Mouse (Mus musculus) cerebellum, postnatal 10 days (tissue): ENCODE results near the gene Gm2832.
"Not testable (repeated sequence)": the region's sequence is repeated elsewhere in the genome, so short reads cannot be mapped to it uniquely, and the experiment has no call there.

Experiments used
- DNase-seq, 2 experiments: peaks; one replicate each; pipeline ENCODE4 v3.0.0; 2021; ENCODE audit warnings: mixed read lengths in 2 of 2

Gene Gm2832

GRCm38 (mm10) chr14:41278505-41278904, at the start of gene Gm2832:
Gene Gm2832, plus strand, starts transcription at chr14:41278805.
- not testable (repeated sequence) for DNase-seq

GRCm38 (mm10) chr14:41263296-41263695, 15.3 kb upstream of the Gm2832 start:
- DNase-seq: peak; percentile 82 to 89

- DNase-seq: peak; percentile 21 to 28
Measured at GRCm38 (mm10) chr14:41263853-41264755, 14.5 kb upstream of the Gm2832 start.

- DNase-seq: peak; percentile 77 to 79
Measured at GRCm38 (mm10) chr14:41264756-41265566, 13.6 kb upstream of the Gm2832 start.

GRCm38 (mm10) chr14:41285965-41286364, 7.4 kb downstream of the Gm2832 start:
- DNase-seq: not testable (repeated sequence)
